Mouse (Mus musculus) cortical plate, adult 2 months (tissue): ENCODE data around the gene Disp1. TPM values are rescaled to one million over a fixed set of nuclear protein-coding genes. Genes with fewer than 3 reads are reported as not detected.

ENCODE experiments used
- H3K27ac ChIP-seq: fragments of 200-500 bp; 2 replicates; pipeline ENCODE4 v1.5.1; 2012; ENCODE audit warnings: low read length, control low read depth, inconsistent platforms; ENCODE audit not compliant: insufficient read depth
- H3K4me1 ChIP-seq: fragments of 200-500 bp; 2 replicates; pipeline ENCODE4 v1.6.1; 2011; ENCODE audit warnings: low read length; ENCODE audit not compliant: control insufficient read depth, insufficient read depth
- H3K4me3 ChIP-seq: fragments of 200-500 bp; 2 replicates; pipeline ENCODE4 v1.5.1; 2011; ENCODE audit warnings: mild to moderate bottlenecking, low read length, control low read depth; ENCODE audit not compliant: insufficient read depth
- CTCF ChIP-seq: fragments of 200-500 bp; IDR thresholded peaks from 2 replicates; pipeline ENCODE4 v1.5.1; 2011; ENCODE audit warnings: mild to moderate bottlenecking, control low read depth, low read length; ENCODE audit not compliant: insufficient read depth; ENCODE audit errors: extremely low read depth
- POLR2A ChIP-seq: fragments of 200-500 bp; IDR thresholded peaks from 2 replicates; pipeline ENCODE4 v1.6.1; 2011; ENCODE audit warnings: mild to moderate bottlenecking, low read length, control low read depth; ENCODE audit not compliant: insufficient read depth; ENCODE audit errors: extremely low read depth
- polyA plus RNA-seq: library from polyadenylated mRNA; depleted of rRNA; stranded (reverse); fragments of >200 nt; gene quantifications from 2 replicates; pipeline ENCODE4 v1.2.3, GENCODE M21; 2012

The Disp1 gene
- polyA plus RNA-seq, 1 experiment, result 6.5 TPM

GRCm38 (mm10) chr1:183117827-183118825 lies 103.2 kb downstream of the Disp1 start:
- TF ChIP-seq CTCF, result no peak
- no peak for TF ChIP-seq POLR2A
- no peak overlapping the region for H3K27ac ChIP-seq

GRCm38 (mm10) chr1:183116946-183117826 lies 104.1 kb downstream of the Disp1 start:
- Histone ChIP-seq H3K4me1 (peaks cover 2% of the 10 kb centered on the region; the same call in 1 of the 2 replicates), H3K4me3 (no peak overlapping the region), H3K27ac (no peak overlapping the region)
- TF ChIP-seq CTCF, result no peak
- TF ChIP-seq POLR2A, result no peak

More at GRCm38 (mm10) chr1:183117827-183118825, 103.2 kb downstream of the Disp1 start:
- H3K4me1 ChIP-seq, result no peaks in the 10 kb centered on the region
- H3K4me3 ChIP-seq, result no peak overlapping the region

GRCm38 (mm10) chr1:183116441-183116840 lies 104.9 kb downstream of the Disp1 start:
- TF ChIP-seq CTCF (no peak), POLR2A (no peak)
- H3K4me1 ChIP-seq, result peaks cover 2% of the 10 kb centered on the region; the same call in 1 of the 2 replicates
- H3K27ac ChIP-seq, result no peak overlapping the region
- H3K4me3 ChIP-seq, result no peak overlapping the region

GRCm38 (mm10) chr1:183115076-183115475 lies 106.2 kb downstream of the Disp1 start:
- TF ChIP-seq POLR2A (no peak), CTCF (no peak)
- H3K4me3 ChIP-seq, result no peak overlapping the region
- H3K27ac ChIP-seq, result no peak overlapping the region
- peaks cover 2% of the 10 kb centered on the region; the same call in 1 of the 2 replicates for H3K4me1 ChIP-seq

GRCm38 (mm10) chr1:183114554-183114953 lies 106.8 kb downstream of the Disp1 start:
- H3K27ac ChIP-seq, result no peak overlapping the region
- H3K4me3 ChIP-seq, result no peak overlapping the region
- peaks cover 2% of the 10 kb centered on the region; the same call in 1 of the 2 replicates for H3K4me1 ChIP-seq
- TF ChIP-seq CTCF (no peak), POLR2A (no peak)

DNA sequence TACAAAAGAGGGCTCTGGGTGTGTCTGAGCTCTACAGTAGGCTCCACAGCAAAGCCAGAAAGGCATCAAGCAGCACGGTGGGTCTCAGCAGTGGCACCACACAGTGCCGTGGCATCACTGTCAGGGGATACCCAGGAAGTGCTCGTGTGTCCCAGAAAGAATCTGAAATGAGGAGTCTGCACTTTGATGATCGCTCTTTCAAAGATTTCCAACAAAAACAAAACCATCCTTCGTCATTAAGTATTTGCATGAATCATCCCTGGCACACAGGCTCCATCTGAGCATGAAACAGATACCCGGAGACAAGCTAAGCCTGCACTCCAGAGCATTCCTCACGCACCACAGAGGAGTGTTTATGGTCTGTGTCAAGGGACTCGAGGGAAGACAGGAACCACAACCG lies 107.8 kb downstream of the Disp1 start:
- Histone ChIP-seq H3K27ac (no peak overlapping the region), H3K4me3 (no peak overlapping the region), H3K4me1 (peaks cover 4% of the 10 kb centered on the region; the same call in 1 of the 2 replicates)
- TF ChIP-seq CTCF (no peak), POLR2A (no peak)

GRCm38 (mm10) chr1:183107476-183107875 lies 113.8 kb downstream of the Disp1 start:
- H3K4me3 ChIP-seq, result no peak overlapping the region
- H3K27ac ChIP-seq, result no peak overlapping the region
- peaks cover 2% of the 10 kb centered on the region; the same call in 1 of the 2 replicates for H3K4me1 ChIP-seq
- no peak for TF ChIP-seq POLR2A
- TF ChIP-seq CTCF, result no peak

DNA sequence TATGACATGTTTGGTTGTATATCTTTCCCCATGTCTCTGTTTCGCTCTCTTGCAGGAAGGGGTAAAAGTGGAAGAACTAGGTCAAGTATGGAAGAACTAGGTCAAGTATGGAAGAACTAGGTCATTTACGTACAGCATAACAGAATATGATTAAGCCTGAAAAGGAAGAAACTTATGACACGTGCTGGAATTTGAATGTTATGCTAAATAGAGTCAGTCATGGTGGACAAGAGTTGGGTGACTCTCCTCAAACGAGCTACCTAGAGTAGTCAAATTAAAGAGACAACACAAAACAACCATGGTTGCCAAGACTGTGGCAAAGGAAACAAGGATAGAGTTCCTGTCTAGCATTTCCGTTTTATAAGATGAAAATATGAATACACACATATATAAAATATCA lies 116.6 kb downstream of the Disp1 start:
- H3K27ac ChIP-seq, result no peak overlapping the region
- TF ChIP-seq CTCF (no peak), POLR2A (no peak)
- H3K4me1 ChIP-seq, result peaks cover 2% of the 10 kb centered on the region; the same call in 1 of the 2 replicates
- H3K4me3 ChIP-seq, result no peak overlapping the region

- no peak overlapping the region for H3K27ac ChIP-seq
- TF ChIP-seq POLR2A (no peak), CTCF (no peak)
- no peaks in the 10 kb centered on the region for H3K4me1 ChIP-seq
- H3K4me3 ChIP-seq, result no peak overlapping the region
Measured at GRCm38 (mm10) chr1:183102775-183103174, 118.5 kb downstream of the Disp1 start.
